Mouse (Mus musculus): Measurements from ENCODE around the gene Dync1li2.

Gene Dync1li2

DNA sequence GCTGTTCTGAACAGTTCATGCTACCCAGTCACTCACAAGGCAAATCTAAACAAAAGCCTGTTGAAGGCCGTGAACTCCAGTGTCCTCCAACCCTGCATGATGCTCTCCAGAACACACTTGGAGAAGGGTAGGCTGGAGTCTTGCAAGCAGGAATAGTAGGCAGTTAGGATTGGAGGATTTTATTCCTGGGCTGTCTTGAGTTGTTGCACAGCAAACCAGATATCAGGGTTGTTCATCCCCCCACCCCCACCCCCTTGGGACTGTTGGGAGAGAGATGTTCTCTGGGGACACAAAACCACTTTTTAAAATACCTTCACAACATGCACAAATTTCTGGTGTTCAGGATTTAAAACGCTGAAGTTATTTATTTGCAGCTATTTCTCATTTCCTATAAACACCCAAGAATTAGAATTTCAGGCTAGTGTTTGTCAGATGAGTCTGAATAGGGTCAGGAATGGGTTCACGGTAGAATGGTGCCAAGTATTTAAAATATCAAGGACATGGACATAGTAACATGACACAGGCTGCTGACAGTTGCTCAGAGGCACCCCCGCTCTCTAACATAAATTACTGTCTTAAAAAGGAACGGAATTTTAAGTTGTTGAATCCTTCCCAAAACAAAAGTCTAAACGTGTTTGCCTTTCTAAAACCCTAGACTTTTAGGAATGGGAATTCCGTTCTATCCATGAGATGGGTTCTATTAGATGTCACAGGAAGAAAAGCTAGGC, 29.9 kb downstream of the Dync1li2 start:
- no peak for DNase-seq

- no peak for DNase-seq
Observed at GRCm38 (mm10) chr8:104411972-104412371, 30.9 kb downstream of the Dync1li2 start.

DNA sequence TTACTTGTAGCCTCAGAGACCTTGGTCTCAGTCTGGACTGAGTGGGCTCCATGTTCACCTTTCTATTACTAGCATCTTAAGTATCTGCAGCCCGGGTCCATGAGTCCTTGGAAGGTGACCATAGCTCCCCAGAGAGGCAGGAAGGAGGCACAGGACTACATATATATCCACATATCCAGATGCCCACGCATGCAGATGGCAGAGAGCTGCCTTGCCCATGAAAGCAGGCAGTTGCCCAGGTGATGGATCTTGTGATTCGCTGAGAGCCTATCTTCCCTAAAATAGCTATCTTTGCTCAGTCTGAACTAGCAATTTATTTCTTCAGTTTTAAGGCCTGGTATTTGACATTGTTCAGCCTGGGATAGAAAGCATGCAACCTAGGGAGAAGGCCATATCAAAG, 31.4 kb downstream of the Dync1li2 start:
- no peak for DNase-seq

GRCm38 (mm10) chr8:104410628-104411273, 32.1 kb downstream of the Dync1li2 start:
- DNase-seq, result no peak

- DNase-seq, result no peak
Observed at GRCm38 (mm10) chr8:104408328-104409110, 34.3 kb downstream of the Dync1li2 start.

DNA sequence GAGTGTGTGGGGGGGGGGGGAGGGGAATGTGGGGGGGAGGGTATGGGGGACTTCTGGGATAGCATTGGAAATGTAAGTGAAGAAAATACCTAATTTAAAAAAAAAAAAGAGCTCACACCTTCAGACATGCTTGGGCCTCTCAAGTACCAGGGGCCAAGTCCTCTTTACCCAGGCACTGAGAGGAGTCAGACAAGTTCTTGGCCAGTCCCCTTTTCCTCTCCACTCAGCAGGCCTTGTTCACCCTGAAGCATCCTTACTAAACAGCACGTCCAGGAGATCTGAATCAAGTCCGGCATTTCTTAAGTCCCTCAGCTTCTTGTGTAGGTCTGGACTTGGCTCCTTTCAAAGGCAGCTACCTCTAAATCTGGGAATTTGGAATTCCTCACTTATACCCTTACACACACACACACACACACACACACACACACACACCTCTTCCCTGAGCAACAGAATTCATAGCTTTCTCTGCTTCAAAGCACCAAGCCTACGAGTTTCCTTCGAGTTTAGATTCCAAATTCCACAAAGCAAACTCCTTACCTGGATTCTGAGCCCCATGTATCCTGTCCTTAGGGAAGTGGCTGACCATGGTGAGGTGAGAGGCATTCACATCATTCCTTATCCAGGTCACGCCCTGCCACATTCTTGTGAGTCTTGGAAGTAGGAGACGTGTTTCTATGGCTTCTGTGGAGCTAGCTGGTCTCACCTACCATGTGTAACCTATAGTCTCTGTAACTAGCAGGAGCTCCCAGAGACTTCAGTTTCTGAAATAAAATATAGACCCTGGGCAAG, 36.3 kb downstream of the Dync1li2 start:
- peak in 1 of 2 experiments; percentile 12 for DNase-seq

DNA sequence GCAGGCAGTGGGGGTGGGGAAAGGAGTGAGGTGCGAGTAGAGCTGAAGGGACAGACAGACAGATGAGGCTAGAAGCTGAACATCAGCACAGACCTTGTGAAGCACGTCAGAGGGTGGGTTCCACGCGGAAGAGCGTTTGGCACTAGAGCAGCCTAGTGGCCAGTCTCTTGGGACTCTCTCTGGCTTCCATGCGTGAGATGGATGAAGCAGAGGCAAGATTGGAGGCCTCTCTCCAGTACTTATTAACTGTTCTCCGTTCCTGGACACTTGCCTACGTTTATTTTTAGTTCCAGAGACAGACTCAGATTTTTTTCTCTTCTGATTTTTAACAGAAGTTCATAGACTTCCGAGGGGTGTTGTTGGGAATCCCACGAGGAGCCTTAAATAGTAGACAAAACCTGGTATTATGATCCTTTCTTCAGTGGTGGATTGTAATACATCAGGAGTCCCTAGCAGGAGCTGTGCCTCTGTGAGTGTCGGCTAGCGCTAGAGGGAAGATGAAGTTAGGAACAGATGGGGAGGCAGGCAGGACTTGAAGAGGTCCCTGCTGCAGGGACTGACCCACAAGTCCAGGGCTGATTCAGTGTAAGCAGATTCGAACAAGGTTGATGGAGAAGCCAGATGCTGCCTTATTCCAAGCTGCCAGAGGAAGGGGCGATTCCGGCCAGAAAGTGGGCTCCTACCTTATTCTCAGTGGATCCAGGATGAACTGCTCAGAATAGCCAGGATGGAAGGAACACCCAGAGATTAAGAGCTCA, 37.2 kb downstream of the Dync1li2 start:
- no peak for DNase-seq

- peak; percentile 11 to 13 for DNase-seq
Observed at GRCm38 (mm10) chr8:104403596-104403995, 39.3 kb downstream of the Dync1li2 start.

DNA sequence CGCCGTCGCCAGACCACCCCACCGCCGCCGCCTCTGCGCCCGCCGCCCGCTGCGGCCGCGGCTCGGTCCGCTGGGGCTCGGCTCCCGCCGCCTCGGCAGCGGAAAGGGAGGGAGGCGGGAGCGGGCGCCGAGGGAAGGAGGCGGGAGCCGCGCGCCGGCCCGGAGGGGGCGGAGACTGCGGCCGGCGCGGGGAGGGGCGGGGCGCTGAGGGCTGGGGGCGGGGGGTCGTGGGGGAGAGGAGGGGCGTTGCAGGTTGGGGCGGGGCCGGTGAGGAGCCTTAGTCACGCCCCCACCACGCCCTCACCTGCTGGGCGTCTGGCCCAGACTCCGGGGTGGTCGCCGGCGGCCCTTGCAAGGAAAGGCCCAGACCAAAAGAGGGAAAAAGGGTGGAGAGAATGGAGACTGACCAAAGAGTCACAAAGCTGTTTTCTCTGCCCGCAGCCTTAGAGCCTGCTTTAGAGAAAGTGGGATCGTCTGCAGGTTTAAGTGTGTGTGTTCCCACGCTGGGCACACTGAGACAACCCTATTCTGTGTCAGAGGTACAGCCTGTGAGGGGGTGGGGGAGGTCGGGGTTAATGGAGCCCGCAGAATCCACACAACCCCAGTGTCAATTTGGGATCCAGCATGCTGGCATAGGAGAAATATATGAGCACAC, 47.0 kb downstream of the Dync1li2 start, which contains the start of gene Cmtm4:
Cmtm4 (minus strand) TSS at position 105 of the 655 bp plus-strand sequence.
- DNase-seq, result peak; percentile 50 to 54

DNA sequence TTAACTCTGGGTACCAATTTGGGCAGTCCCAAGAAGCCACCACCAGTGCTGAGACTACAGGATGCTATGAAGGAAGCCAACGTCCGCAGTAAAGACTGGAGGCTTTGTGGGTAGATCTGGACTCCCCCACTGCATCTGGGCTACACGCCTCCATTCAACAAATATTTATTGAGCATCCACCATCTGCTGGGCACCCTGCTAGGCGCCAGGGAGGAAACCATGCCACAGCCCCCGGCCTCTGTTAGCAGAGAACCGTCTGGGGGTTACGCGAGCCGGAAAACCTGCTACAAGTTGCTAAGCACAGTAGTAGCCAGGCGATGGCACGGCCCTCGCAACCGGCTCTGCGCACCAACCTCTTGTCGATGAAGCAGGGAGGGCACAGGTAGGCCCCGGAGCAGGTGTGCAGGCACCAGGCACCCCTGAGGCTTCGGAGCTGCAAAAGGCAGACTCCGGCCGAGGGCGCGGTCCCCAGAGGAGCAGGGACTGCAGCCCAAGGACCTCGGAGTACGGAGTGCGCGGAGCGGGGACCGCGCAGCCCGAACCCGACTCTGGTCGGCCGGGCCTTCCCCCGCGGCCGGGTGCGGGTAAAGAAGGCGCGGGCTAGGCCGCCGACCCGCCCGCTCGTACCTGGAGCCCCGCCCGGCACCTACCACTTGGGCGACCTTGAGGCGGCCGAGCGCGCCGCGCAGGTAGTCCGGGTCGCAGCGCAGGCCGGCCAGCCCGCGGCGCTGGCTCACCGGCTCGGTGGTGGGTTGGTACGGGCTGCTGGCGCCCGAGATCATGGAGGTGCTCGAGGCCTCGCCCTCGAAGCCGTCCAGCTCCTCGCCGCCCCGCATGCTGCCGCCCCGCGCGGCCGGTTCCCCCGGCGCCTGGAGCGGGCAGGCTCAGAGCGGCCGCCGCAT, 47.8 kb downstream of the Dync1li2 start:
- DNase-seq, result peak; percentile 47 to 65

- peak; percentile 70 to 79 for DNase-seq
Observed at GRCm38 (mm10) chr8:104393767-104394166, 49.1 kb downstream of the Dync1li2 start.

- DNase-seq, result no peak
Observed at GRCm38 (mm10) chr8:104393139-104393538, 49.7 kb downstream of the Dync1li2 start.

- no peak for DNase-seq
Observed at GRCm38 (mm10) chr8:104390245-104390644, 52.6 kb downstream of the Dync1li2 start.

- DNase-seq, result peak; percentile 58 to 72
Observed at GRCm38 (mm10) chr8:104387980-104388379, 54.9 kb downstream of the Dync1li2 start.

- DNase-seq, result no peak
Observed at GRCm38 (mm10) chr8:104387501-104387900, 55.3 kb downstream of the Dync1li2 start.

DNA sequence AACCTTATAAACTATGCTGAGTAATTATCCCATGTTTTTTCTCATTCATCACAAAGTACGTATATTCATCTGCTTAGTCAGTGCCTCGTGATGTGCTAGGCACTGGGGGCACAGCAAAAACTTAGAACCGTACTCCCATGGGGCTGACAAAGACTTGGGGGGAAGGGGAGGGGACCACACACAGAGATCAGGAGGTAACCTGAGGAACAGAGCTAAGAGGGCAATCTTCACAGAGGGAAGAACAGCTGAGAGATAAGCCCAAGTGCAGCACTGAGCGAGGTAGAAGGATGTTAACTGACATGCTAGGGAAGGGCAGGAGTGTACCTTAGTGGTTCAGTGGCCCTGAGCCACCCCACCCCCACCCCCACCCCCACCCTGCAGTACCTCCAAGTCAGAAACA, 56.2 kb downstream of the Dync1li2 start:
- DNase-seq, result no peak

- peak; percentile 82 to 87 for DNase-seq
Observed at GRCm38 (mm10) chr8:104383977-104384376, 58.9 kb downstream of the Dync1li2 start.

- DNase-seq, result no peak
Observed at GRCm38 (mm10) chr8:104383296-104383695, 59.6 kb downstream of the Dync1li2 start.

DNA sequence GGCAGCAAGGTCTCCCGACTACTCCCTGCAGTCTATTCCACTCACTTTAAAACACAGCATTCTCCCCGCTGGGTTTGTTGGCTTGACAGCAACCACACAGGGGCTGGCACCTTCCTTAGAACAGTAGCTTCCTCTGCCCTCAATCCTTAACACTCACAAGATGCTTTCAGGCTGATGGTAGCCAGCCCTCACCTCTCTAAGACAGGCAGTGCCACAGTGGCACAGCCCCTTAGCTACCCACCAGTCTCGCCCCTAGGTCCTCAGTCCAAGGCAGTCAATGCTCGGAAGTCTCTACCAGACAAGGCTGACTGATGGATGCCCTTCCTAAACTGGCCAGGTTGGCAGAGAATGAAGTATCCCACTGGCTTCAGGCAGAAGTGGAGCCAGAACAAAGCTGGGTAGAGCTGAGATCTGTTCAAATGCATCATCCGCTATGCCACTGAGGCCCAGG, 61.9 kb downstream of the Dync1li2 start:
- no peak for DNase-seq

- no peak for DNase-seq
Observed at GRCm38 (mm10) chr8:104380269-104380668, 62.6 kb downstream of the Dync1li2 start.
